Comparison of ENCODE assay signal across 14 mouse cellular contexts in the genomic region with DNA sequence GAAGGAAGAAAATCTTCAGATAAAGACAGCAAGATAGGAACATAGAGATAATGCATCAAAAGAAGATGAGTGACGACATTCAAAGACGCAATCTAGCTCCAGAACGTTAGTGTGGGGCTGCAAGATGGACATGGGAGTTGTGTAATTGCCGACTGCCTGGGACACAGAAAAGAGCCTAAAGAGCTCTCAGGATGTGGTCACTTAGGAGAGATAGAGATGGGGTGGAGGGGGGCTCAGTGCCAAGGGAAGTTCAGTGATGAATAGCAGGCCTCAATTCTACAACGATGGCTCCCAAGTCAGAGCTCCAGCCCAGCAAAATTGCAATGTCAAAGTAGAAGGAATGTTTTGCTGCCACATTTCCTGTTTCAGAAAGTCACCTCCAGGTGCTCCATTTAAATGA.
DNase-seq lines count a peak whose midpoint lies in the region; ATAC-seq lines count a peak whose summit lies in the region.
"Had no signal": no experiment of that assay in that cellular context is flagged by ENCODE, and none has a peak within 500 bp of the region (broad histone marks: within the 10 kb centered on the region; RNA-seq: fewer than 3 reads in every experiment).

No protein-coding gene starts in this region.

- intact Hi-C loops in heart, postnatal 36 days (cut with DNase I) = no loop called here

- ATAC-seq in common myeloid progenitor, adult 5-6 weeks (replicated peaks; ENCODE audit: low read depth, poor library complexity, severe bottlenecking) = peak; percentile 73; the same call in 1 of the 2 replicates
- 0 out of 2 replicates have a peak, but pooled peaks have one; percentile 23 for ATAC-seq in megakaryocyte progenitor cell, adult 5-6 weeks (replicated peaks; ENCODE audit: poor library complexity)
- ATAC-seq: forebrain, embryonic 15.5 days; hindbrain, postnatal 0 days had no signal

- peak; percentile 36 to 42 for DNase-seq in heart, adult 9 months (ENCODE audit: low spot score in 2 of 2)
- no peak for DNase-seq in heart, postnatal 36 days
- peak; percentile 33 for DNase-seq in 3T3-L1 (ENCODE audit: low read depth, low spot score)
- DNase-seq in kidney, postnatal 4 days = no peak
- DNase-seq: adrenal gland, postnatal 10 days; cerebellum, adult 11 months; cerebellum, adult 8-10 months; cerebellum, postnatal 14 days; gastrocnemius, postnatal 36 days; kidney, adult 11 months had no signal

Comparison
In these comparisons a context has a peak if more than half of its experiments do, and no peak if none do; other contexts are left out.
1. DNase-seq: peak in heart, adult 9 months (2 of 2) and 3T3-L1 (single experiment); none in heart, postnatal 36 days (0 of 2) and kidney, postnatal 4 days (0 of 2).